Comparison of ENCODE assay signal across 7 mouse cellular contexts in genomic region chr2:90940233-90941229, GRCm38 (mm10). TPM values are rescaled to one million over a fixed set of nuclear protein-coding genes. Genes with fewer than 3 reads are reported as not detected.
DNase-seq lines count a peak whose midpoint lies in the region; ATAC-seq lines count a peak whose summit lies in the region.

Celf1 (plus strand) TSS chr2:90940382.

- peak within 1 kb of the TSS; percentile 95 for H3K27ac ChIP-seq in intestine, embryonic 16.5 days (ENCODE audit: low read length)
- H3K27ac ChIP-seq in limb, embryonic 10.5 days = peak within 1 kb of the TSS; percentile 98
- peak within 1 kb of the TSS; percentile 96 for H3K27ac ChIP-seq in midbrain, embryonic 12.5 days (replicated peaks)

- peak; percentile 62 for DNase-seq in adrenal gland, adult 8-10 months
- DNase-seq in embryo, embryonic 11.5 days (ENCODE audit: low read depth, low spot score) = peak; percentile 68
- DNase-seq in gastrocnemius, postnatal 4 days (ENCODE audit: low spot score in 2 of 2) = peak; percentile 74 to 86
- peak; percentile 90 for DNase-seq in limb, embryonic 10.5 days (ENCODE audit: low spot score)
- DNase-seq in skeletal muscle tissue, adult 2 months (ENCODE audit: low read depth, low spot score) = peak; percentile 65

- no peaks in the 10 kb centered on the region for H3K36me3 ChIP-seq in intestine, embryonic 16.5 days (ENCODE audit: control insufficient read depth, insufficient read depth, low read length)
- peaks cover 14% of the 10 kb centered on the region; the same call in 1 of the 2 replicates for H3K36me3 ChIP-seq in limb, embryonic 10.5 days
- no peaks in the 10 kb centered on the region for H3K36me3 ChIP-seq in midbrain, embryonic 12.5 days

- peaks cover 16% of the 10 kb centered on the region for H3K4me1 ChIP-seq in intestine, embryonic 16.5 days (ENCODE audit: control insufficient read depth, insufficient read depth, low read length)
- peaks cover 18% of the 10 kb centered on the region for H3K4me1 ChIP-seq in limb, embryonic 10.5 days
- H3K4me1 ChIP-seq in midbrain, embryonic 12.5 days = peaks cover 26% of the 10 kb centered on the region

- H3K4me2 ChIP-seq in intestine, embryonic 16.5 days (ENCODE audit: low read depth, low read length) = peak within 1 kb of the TSS; percentile 65
- peak within 1 kb of the TSS; percentile 77 for H3K4me2 ChIP-seq in midbrain, embryonic 12.5 days (replicated peaks)

- peak within 1 kb of the TSS; percentile 97 for H3K4me3 ChIP-seq in intestine, embryonic 16.5 days (ENCODE audit: low read length)
- peak within 1 kb of the TSS; percentile 99 for H3K4me3 ChIP-seq in limb, embryonic 10.5 days
- H3K4me3 ChIP-seq in midbrain, embryonic 12.5 days = peak within 1 kb of the TSS; percentile 87

- H3K9me3 ChIP-seq in intestine, embryonic 16.5 days (ENCODE audit: control insufficient read depth, low read length) = no peaks in the 10 kb centered on the region
- H3K9me3 ChIP-seq in limb, embryonic 10.5 days (replicated peaks) = no peaks in the 10 kb centered on the region
- H3K9me3 ChIP-seq in midbrain, embryonic 12.5 days = no peaks in the 10 kb centered on the region

- H3K27me3 ChIP-seq in intestine, embryonic 16.5 days (replicated peaks; ENCODE audit: control insufficient read depth, insufficient read depth, low read length) = no peaks in the 10 kb centered on the region
- H3K27me3 ChIP-seq in limb, embryonic 10.5 days (ENCODE audit: low read depth, poor library complexity, severe bottlenecking) = no peaks in the 10 kb centered on the region
- no peaks in the 10 kb centered on the region for H3K27me3 ChIP-seq in midbrain, embryonic 12.5 days

- H3K9ac ChIP-seq in intestine, embryonic 16.5 days (ENCODE audit: low read depth, low read length) = peak within 1 kb of the TSS; percentile 92
- peak within 1 kb of the TSS; percentile 96 for H3K9ac ChIP-seq in midbrain, embryonic 12.5 days (replicated peaks)

- WGBS in intestine, embryonic 16.5 days = under 1% methylated on average over 96 of the region's 113 CpGs
- under 1% methylated on average over 102 of the region's 113 CpGs for WGBS in limb, embryonic 10.5 days
- WGBS in midbrain, embryonic 12.5 days = 1% methylated on average over 85 of the region's 113 CpGs

- ATAC-seq in intestine, embryonic 16.5 days = peak; percentile 97
- ATAC-seq in midbrain, embryonic 12.5 days (ENCODE audit: low FRiP score, low read depth) = peak; percentile 95

RNA-seq across cellular contexts. Expression of gene Celf1, which starts in this region (rescaled TPM):
- total RNA-seq in adrenal gland, adult 8-10 months (2022) = 100 to 1,000 TPM in 1 of 4 experiments, 10 to 100 TPM in 3; 74.4 to 102 (median 89.7) TPM
- 10 to 100 TPM; 70.6 to 88.9 TPM for total RNA-seq in gastrocnemius, postnatal 4 days (2021)
- 71.8 and 73.1 TPM in 2 replicates for polyA plus RNA-seq in intestine, embryonic 16.5 days (2015; fragmentation: Nextera tagmentation; extraction: Ambion mirVana)
- 139 and 150 TPM in 2 replicates for polyA plus RNA-seq in limb, embryonic 10.5 days (2016; fragmentation: Nextera tagmentation; extraction: Ambion mirVana)
- 167 and 178 TPM in 2 replicates for polyA plus RNA-seq in midbrain, embryonic 12.5 days (2016; fragmentation: Nextera tagmentation; extraction: Ambion mirVana)

Comparison
In these comparisons a context has a peak if more than half of its experiments do, and no peak if none do; other contexts are left out.
1. Peak in every context shown above with its lines: DNase-seq, ATAC-seq, H3K4me3 ChIP-seq and H3K27ac ChIP-seq.